Mouse (Mus musculus) hindbrain, embryonic 16.5 days (tissue): ENCODE measurements around the gene Tmem102. TPM values are rescaled to one million over a fixed set of nuclear protein-coding genes. Genes with fewer than 3 reads are reported as not detected.
A peak's percentile ranks its signal among the peaks of the same experiment; 100 is the strongest.

Experiments used
- ATAC-seq: fragments of 200-750 bp; cut with Nextera tagmentation; 2 replicates; pipeline ENCODE4 v1.8.0; 2017; ENCODE audit warnings: moderate TSS enrichment, moderate library complexity
- H3K27ac ChIP-seq: fragments of 300-500 bp; sonication (generic); 2 replicates; pipeline ENCODE4 v1.5.1; 2014; ENCODE audit warnings: low read depth, mild to moderate bottlenecking, control low read depth, low read length, moderate library complexity
- H3K27me3 ChIP-seq: fragments of 300-500 bp; sonication (generic); replicated peaks from 2 replicates; pipeline ENCODE4 v1.6.1; 2014; ENCODE audit warnings: low read length; ENCODE audit not compliant: control insufficient read depth, insufficient read depth
- H3K36me3 ChIP-seq: fragments of 300-500 bp; sonication (generic); 2 replicates; pipeline ENCODE4 v1.6.1; 2014; ENCODE audit warnings: mild to moderate bottlenecking, low read length, moderate library complexity, mixed read lengths; ENCODE audit not compliant: control insufficient read depth, insufficient read depth
- H3K4me1 ChIP-seq: fragments of 300-500 bp; sonication (generic); 2 replicates; pipeline ENCODE4 v1.6.1; 2014; ENCODE audit warnings: low read depth, low read length; ENCODE audit not compliant: control insufficient read depth, insufficient read depth
- H3K4me2 ChIP-seq: fragments of 300-500 bp; sonication (generic); 2 replicates; pipeline ENCODE4 v1.6.1; 2014; ENCODE audit warnings: mild to moderate bottlenecking, low read length, control low read depth, moderate library complexity
- H3K4me3 ChIP-seq: fragments of 300-500 bp; sonication (generic); 2 replicates; pipeline ENCODE4 v1.5.1; 2014; ENCODE audit warnings: mild to moderate bottlenecking, low read length, control low read depth, moderate library complexity
- H3K9ac ChIP-seq: fragments of 300-500 bp; sonication (generic); 2 replicates; pipeline ENCODE4 v1.6.1; 2014; ENCODE audit warnings: low read depth, mild to moderate bottlenecking, control low read depth, low read length, moderate library complexity
- H3K9me3 ChIP-seq: fragments of 300-500 bp; sonication (generic); 2 replicates; pipeline ENCODE4 v1.6.1; 2014; ENCODE audit warnings: mild to moderate bottlenecking, low read length, moderate library complexity; ENCODE audit not compliant: control insufficient read depth
- WGBS: fragments of 180-500 bp; shearing (Covaris S2); extraction: QIAGEN DNeasy Blood & Tissue Kit; methylation state at CpG from one replicate; pipeline ENCODE4 v1.1.7; 2014; 5-methylcytosine and 5-hydroxymethylcytosine counted together
- polyA plus RNA-seq: library from polyadenylated mRNA; unstranded; fragments of >200 nt; fragmentation: Nextera tagmentation; extraction: Ambion mirVana; gene quantifications from 2 replicates; pipeline ENCODE4 v1.2.1, GENCODE M21; 2015

The Tmem102 gene
- polyA plus RNA-seq, result 1.3 and 1.6 TPM in 2 replicates

GRCm38 (mm10) chr11:69804972-69805909 lies at the start of gene Tmem102:
Tmem102 (minus strand) TSS chr11:69805624.
- 7% methylated on average over 29 of the region's 29 CpGs for WGBS
- H3K4me2 ChIP-seq, result peak within 1 kb of the TSS; percentile 85
- H3K4me3 ChIP-seq, result peak within 1 kb of the TSS; percentile 8
- H3K36me3 ChIP-seq, result no peaks in the 10 kb centered on the region
- H3K27ac ChIP-seq, result no peak within 1 kb of the TSS
- no peak for ATAC-seq
- H3K9me3 ChIP-seq, result no peaks in the 10 kb centered on the region
- peaks cover 38% of the 10 kb centered on the region for H3K4me1 ChIP-seq
- peak within 1 kb of the TSS; percentile 35 for H3K9ac ChIP-seq
- peaks cover 21% of the 10 kb centered on the region for H3K27me3 ChIP-seq

DNA sequence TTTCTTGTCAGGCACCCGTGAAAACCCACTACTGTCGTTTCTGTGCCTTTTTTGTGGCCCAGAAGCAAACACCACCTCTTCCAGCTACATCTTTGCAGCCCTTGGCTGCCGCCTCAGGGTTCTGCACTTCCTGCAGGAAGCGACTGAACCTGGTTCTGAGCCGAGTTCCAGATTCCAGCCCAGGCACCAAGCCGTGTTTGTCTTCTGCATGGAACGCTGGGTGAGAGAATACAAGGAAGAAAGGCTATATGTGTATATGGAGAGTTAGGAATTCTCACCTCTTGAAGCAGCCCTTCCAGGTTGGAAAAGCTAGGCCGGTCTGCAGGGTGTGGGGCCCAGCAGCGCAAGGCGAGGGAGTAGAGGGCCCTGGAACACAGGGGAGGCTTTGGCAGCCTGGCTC lies 49.3 kb upstream of the Tmem102 start:
- Histone ChIP-seq H3K4me3 (no peak overlapping the region), H3K9ac (no peak overlapping the region), H3K27me3 (0 out of 2 replicates have a peak, but pooled peaks cover 6% of the 10 kb centered on the region), H3K9me3 (no peaks in the 10 kb centered on the region), H3K36me3 (peaks cover 17% of the 10 kb centered on the region), H3K4me1 (no peaks in the 10 kb centered on the region), H3K4me2 (no peak overlapping the region), H3K27ac (no peak overlapping the region)
- ATAC-seq, result no peak
- 87% methylated on average over 10 of the region's 10 CpGs for WGBS

- WGBS, result 65% methylated on average over 7 of the region's 7 CpGs
- no peaks in the 10 kb centered on the region for H3K9me3 ChIP-seq
- no peaks in the 10 kb centered on the region for H3K4me1 ChIP-seq
- H3K4me2 ChIP-seq, result no peak overlapping the region
- 0 out of 2 replicates have a peak, but pooled peaks cover 3% of the 10 kb centered on the region for H3K27me3 ChIP-seq
- peaks cover 17% of the 10 kb centered on the region for H3K36me3 ChIP-seq
- H3K9ac ChIP-seq, result no peak overlapping the region
- no peak overlapping the region for H3K27ac ChIP-seq
- no peak for ATAC-seq
- H3K4me3 ChIP-seq, result no peak overlapping the region
Observed at GRCm38 (mm10) chr11:69853994-69854393, 48.6 kb upstream of the Tmem102 start.

GRCm38 (mm10) chr11:69850754-69851153 lies 45.3 kb upstream of the Tmem102 start:
- H3K27me3 ChIP-seq, result no peaks in the 10 kb centered on the region
- H3K27ac ChIP-seq, result no peak overlapping the region
- H3K36me3 ChIP-seq, result peaks cover 20% of the 10 kb centered on the region
- H3K9me3 ChIP-seq, result no peaks in the 10 kb centered on the region
- H3K9ac ChIP-seq, result no peak overlapping the region
- no peak for ATAC-seq
- peaks cover 13% of the 10 kb centered on the region for H3K4me1 ChIP-seq
- WGBS, result 69% methylated on average over 8 of the region's 8 CpGs
- H3K4me2 ChIP-seq, result no peak overlapping the region
- H3K4me3 ChIP-seq, result no peak overlapping the region

- no peaks in the 10 kb centered on the region for H3K9me3 ChIP-seq
- no peak overlapping the region for H3K9ac ChIP-seq
- peaks cover 20% of the 10 kb centered on the region for H3K36me3 ChIP-seq
- peaks cover 18% of the 10 kb centered on the region for H3K4me1 ChIP-seq
- H3K27ac ChIP-seq, result no peak overlapping the region
- WGBS, result 94% methylated on average over 15 of the region's 15 CpGs
- no peak for ATAC-seq
- H3K4me2 ChIP-seq, result no peak overlapping the region
- no peaks in the 10 kb centered on the region for H3K27me3 ChIP-seq
- H3K4me3 ChIP-seq, result no peak overlapping the region
Observed at GRCm38 (mm10) chr11:69849884-69850283, 44.5 kb upstream of the Tmem102 start.

- Histone ChIP-seq H3K4me1 (peaks cover 18% of the 10 kb centered on the region), H3K4me3 (no peak overlapping the region), H3K9me3 (no peaks in the 10 kb centered on the region), H3K27me3 (no peaks in the 10 kb centered on the region), H3K9ac (no peak overlapping the region), H3K4me2 (no peak overlapping the region), H3K27ac (no peak overlapping the region), H3K36me3 (peaks cover 20% of the 10 kb centered on the region)
- WGBS, result 89% methylated on average over 9 of the region's 9 CpGs
- no peak for ATAC-seq
Observed at GRCm38 (mm10) chr11:69849128-69849527, 43.7 kb upstream of the Tmem102 start.

GRCm38 (mm10) chr11:69848021-69848420 lies 42.6 kb upstream of the Tmem102 start:
- H3K36me3 ChIP-seq, result peaks cover 20% of the 10 kb centered on the region
- H3K27me3 ChIP-seq, result no peaks in the 10 kb centered on the region
- no peaks in the 10 kb centered on the region for H3K9me3 ChIP-seq
- H3K4me2 ChIP-seq, result peak overlapping the region; percentile 97
- no peak for ATAC-seq
- H3K27ac ChIP-seq, result no peak overlapping the region
- peaks cover 18% of the 10 kb centered on the region for H3K4me1 ChIP-seq
- H3K4me3 ChIP-seq, result peak overlapping the region; percentile 72
- 94% methylated on average over 6 of the region's 6 CpGs for WGBS
- peak overlapping the region; percentile 86 for H3K9ac ChIP-seq

DNA sequence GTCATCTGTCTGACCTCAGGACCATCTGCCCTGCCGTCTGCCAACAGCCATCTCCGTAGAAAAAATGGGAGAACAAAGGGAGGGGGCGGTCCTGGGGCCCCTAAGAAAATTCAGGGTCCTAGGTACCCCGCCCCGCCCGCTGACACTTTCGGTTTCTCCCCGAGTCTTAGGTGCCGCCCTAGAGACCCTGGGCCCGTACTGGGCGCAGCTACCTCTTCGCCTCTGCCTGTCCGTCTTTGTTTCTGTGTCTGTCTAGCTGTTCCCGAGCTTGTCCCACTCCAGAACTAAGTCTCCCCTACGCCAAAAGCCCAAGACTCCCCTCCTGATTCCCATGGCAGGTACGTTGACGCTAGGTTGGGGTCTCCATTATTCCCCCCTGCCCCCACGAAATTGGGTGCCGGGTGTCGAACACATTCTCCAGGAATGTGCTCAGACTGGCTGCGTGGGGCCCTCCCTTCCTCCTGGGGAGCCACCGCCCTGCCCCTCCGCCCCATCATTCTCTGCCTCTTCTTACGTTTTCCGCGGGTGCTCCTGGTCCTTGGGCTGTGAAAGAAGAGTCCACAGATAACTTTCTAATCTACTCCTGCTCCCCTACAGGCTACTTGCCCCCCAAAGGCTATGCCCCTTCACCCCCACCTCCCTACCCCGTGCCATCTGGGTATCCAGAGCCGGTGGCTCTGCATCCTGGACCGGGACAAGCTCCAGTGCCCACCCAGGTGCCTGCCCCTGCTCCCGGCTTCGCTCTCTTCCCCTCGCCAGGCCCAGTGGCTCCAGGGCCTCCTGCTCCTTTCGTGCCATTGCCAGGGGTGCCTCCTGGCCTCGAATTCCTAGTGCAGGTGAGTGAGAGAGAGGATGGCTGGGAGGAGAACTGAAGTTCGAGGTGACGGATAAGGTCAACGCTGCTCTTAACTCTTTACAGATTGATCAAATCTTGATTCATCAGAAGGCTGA lies 41.6 kb upstream of the Tmem102 start:
- Histone ChIP-seq H3K27ac (peak overlapping the region; percentile 96), H3K9ac (peak overlapping the region; percentile 86), H3K9me3 (no peaks in the 10 kb centered on the region), H3K4me1 (peaks cover 18% of the 10 kb centered on the region), H3K27me3 (no peaks in the 10 kb centered on the region), H3K4me2 (peak overlapping the region; percentile 97), H3K36me3 (peaks cover 20% of the 10 kb centered on the region), H3K4me3 (peak overlapping the region; percentile 72)
- ATAC-seq, result peak; percentile 48
- 9% methylated on average over 36 of the region's 37 CpGs for WGBS
